Mouse (Mus musculus): ENCODE measurements at regions not wholly inside any gene's neighbourhood (a gene's known extent, or its start where the extent isn't known, plus 50 kb on each side); places are given as distances from the start of the nearest gene placed in this dataset.

DNA sequence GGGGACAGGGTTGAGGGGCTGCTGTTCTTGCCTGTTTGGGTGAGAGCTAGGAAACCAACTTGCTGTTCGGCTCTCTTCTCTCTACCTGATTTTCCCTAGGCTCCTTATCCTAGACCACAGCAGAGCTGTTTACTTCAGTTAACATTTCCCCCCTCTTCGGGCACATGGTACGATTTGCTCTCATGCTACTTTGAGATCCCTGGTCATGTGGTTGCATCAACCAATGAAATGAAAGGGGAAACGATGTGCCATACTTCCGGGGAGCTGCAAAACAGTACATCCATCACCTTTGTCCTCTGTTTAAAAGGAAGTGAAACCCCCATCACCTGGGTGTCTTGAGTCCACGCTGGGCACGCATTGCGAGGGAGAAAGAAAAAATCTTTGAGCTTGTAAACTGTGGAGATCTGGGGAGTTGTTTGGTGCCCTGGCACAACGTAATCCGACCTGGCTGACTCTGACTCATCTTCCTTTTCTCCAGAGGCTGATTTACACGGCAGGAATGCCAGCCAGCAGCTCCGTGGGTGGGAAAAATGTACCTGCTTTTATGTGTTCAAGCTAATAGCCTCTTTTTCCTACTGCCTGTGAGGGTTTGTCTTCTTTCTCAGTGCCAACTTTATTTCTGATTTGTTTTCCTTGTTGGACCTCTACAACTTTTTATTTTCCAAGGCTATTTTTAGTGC, 97.2 kb upstream of the Adra1b start:
- H3K4me2 ChIP-seq (replicated peaks), result no peak overlapping the region
- H3K36me3 ChIP-seq, result no peaks in the 10 kb centered on the region
- 84% methylated on average over 12 of the region's 12 CpGs for WGBS
- no peak overlapping the region for H3K9ac ChIP-seq (replicated peaks)
- H3K4me3 ChIP-seq (replicated peaks), result no peak overlapping the region
- ATAC-seq, result no peak
- H3K27ac ChIP-seq, result no peak overlapping the region
- no peaks in the 10 kb centered on the region for H3K9me3 ChIP-seq
- H3K4me1 ChIP-seq (replicated peaks), result no peaks in the 10 kb centered on the region
- no peaks in the 10 kb centered on the region for H3K27me3 ChIP-seq

- 90% methylated on average over 4 of the region's 4 CpGs for WGBS
- Histone ChIP-seq H3K36me3 (no peaks in the 10 kb centered on the region), H3K9ac (replicated peaks) (no peak overlapping the region), H3K27ac (no peak overlapping the region), H3K9me3 (no peaks in the 10 kb centered on the region), H3K4me2 (replicated peaks) (no peak overlapping the region), H3K27me3 (no peaks in the 10 kb centered on the region), H3K4me3 (replicated peaks) (no peak overlapping the region), H3K4me1 (replicated peaks) (no peaks in the 10 kb centered on the region)
- no peak for ATAC-seq
Observed at GRCm38 (mm10) chr11:44000056-44000455, 99.0 kb upstream of the Adra1b start.

- no peak for ATAC-seq
- Histone ChIP-seq H3K9me3 (no peaks in the 10 kb centered on the region), H3K4me3 (replicated peaks) (no peak overlapping the region), H3K9ac (replicated peaks) (no peak overlapping the region), H3K4me2 (replicated peaks) (no peak overlapping the region), H3K4me1 (replicated peaks) (no peaks in the 10 kb centered on the region), H3K27ac (no peak overlapping the region), H3K36me3 (no peaks in the 10 kb centered on the region), H3K27me3 (no peaks in the 10 kb centered on the region)
- WGBS, result 87% methylated on average over 7 of the region's 7 CpGs
Observed at GRCm38 (mm10) chr11:44001843-44002589, 101.0 kb upstream of the Adra1b start.

- no peak overlapping the region for H3K27ac ChIP-seq
- H3K9ac ChIP-seq (replicated peaks), result no peak overlapping the region
- H3K36me3 ChIP-seq, result no peaks in the 10 kb centered on the region
- no peaks in the 10 kb centered on the region for H3K27me3 ChIP-seq
- 65% methylated on average over 6 of the region's 6 CpGs for WGBS
- no peaks in the 10 kb centered on the region for H3K9me3 ChIP-seq
- H3K4me3 ChIP-seq (replicated peaks), result no peak overlapping the region
- no peaks in the 10 kb centered on the region for H3K4me1 ChIP-seq (replicated peaks)
- H3K4me2 ChIP-seq (replicated peaks), result no peak overlapping the region
- ATAC-seq, result 0 out of 2 replicates have a peak, but pooled peaks have one; percentile 14
Observed at GRCm38 (mm10) chr11:44002716-44003522, 101.9 kb upstream of the Adra1b start.

GRCm38 (mm10) chr11:44007526-44008040, 106.6 kb upstream of the Adra1b start:
- WGBS, result 82% methylated on average over 5 of the region's 5 CpGs
- ATAC-seq, result no peak
- H3K27me3 ChIP-seq, result no peaks in the 10 kb centered on the region
- H3K4me2 ChIP-seq (replicated peaks), result no peak overlapping the region
- no peaks in the 10 kb centered on the region for H3K36me3 ChIP-seq
- H3K9ac ChIP-seq (replicated peaks), result no peak overlapping the region
- no peak overlapping the region for H3K27ac ChIP-seq
- no peaks in the 10 kb centered on the region for H3K4me1 ChIP-seq (replicated peaks)
- H3K9me3 ChIP-seq, result no peaks in the 10 kb centered on the region
- no peak overlapping the region for H3K4me3 ChIP-seq (replicated peaks)

DNA sequence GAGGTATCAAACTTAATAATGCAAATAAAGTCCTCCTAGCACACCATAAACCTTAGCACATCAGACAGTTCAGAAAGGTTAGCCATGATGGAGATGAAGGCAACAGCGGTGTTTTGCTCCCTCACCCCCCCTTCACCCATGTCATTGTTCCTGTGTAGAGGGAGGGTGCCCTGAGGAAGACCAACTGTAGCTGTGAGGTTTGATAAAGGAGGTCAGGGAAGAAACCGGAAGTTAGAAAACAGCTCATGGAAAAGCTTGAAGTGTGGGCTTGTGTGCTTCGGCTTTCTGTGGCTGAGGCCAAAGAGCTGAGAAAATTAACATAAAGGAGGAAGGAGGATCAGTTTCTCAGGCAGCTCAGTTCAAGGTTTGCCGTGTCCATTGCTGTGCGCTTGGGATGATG, 111.3 kb upstream of the Adra1b start:
- H3K36me3 ChIP-seq, result no peaks in the 10 kb centered on the region
- 88% methylated on average over 5 of the region's 5 CpGs for WGBS
- H3K4me3 ChIP-seq (replicated peaks), result no peak overlapping the region
- no peaks in the 10 kb centered on the region for H3K4me1 ChIP-seq (replicated peaks)
- no peaks in the 10 kb centered on the region for H3K9me3 ChIP-seq
- H3K27ac ChIP-seq, result no peak overlapping the region
- ATAC-seq, result no peak
- no peaks in the 10 kb centered on the region for H3K27me3 ChIP-seq
- no peak overlapping the region for H3K9ac ChIP-seq (replicated peaks)
- no peak overlapping the region for H3K4me2 ChIP-seq (replicated peaks)

DNA sequence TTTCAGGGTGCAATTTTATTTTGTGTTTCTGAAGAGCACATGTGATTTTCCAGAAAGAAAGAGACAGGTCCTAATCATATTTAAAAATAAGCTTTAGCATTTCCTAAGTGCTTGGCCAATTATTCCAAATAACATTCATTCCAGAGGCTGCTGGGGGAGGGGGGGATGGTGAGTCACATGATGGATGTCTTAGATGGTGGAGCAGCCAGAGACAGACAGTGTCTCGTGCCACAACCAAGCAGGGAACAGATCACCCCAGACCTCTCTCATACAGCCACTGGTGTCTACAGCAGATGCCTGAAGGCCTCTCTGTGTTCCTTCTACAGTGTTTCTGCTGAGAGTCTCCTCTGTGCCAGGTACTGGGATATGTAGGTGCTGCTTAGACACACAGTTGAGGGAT, 112.8 kb upstream of the Adra1b start:
- no peaks in the 10 kb centered on the region for H3K27me3 ChIP-seq
- 75% methylated on average over 1 of the region's 1 CpGs for WGBS
- H3K9ac ChIP-seq (replicated peaks), result no peak overlapping the region
- no peak overlapping the region for H3K4me2 ChIP-seq (replicated peaks)
- H3K9me3 ChIP-seq, result no peaks in the 10 kb centered on the region
- ATAC-seq, result no peak
- no peaks in the 10 kb centered on the region for H3K4me1 ChIP-seq (replicated peaks)
- H3K36me3 ChIP-seq, result no peaks in the 10 kb centered on the region
- no peak overlapping the region for H3K27ac ChIP-seq
- H3K4me3 ChIP-seq (replicated peaks), result no peak overlapping the region

- Histone ChIP-seq H3K27ac (no peak overlapping the region), H3K27me3 (no peaks in the 10 kb centered on the region), H3K4me2 (replicated peaks) (no peak overlapping the region), H3K4me1 (replicated peaks) (no peaks in the 10 kb centered on the region), H3K9ac (replicated peaks) (no peak overlapping the region), H3K4me3 (replicated peaks) (no peak overlapping the region), H3K9me3 (no peaks in the 10 kb centered on the region), H3K36me3 (no peaks in the 10 kb centered on the region)
- WGBS, result 71% methylated on average over 4 of the region's 4 CpGs
- ATAC-seq, result no peak
Observed at GRCm38 (mm10) chr11:44021638-44022037, 120.6 kb upstream of the Adra1b start.

DNA sequence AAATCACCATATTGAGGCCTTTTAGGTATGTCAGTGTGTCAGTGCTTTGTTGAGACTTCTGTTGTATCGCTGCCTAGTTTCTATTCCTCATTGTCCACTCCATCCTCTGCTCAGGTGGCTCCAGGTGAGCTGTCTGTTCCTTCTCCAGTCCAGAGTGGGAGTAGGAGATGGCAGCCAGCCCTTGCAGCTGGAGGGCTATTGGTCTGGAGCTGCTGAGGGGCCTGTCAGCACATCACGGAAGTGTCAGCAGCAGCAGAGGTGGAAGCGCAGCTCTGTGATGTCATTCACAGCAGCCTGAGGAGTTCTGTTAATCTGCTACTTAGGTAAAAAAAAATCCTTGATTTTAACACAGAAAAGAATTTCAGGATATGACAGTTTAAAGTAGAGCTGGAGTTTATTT, 126.0 kb upstream of the Adra1b start:
- 85% methylated on average over 3 of the region's 3 CpGs for WGBS
- Histone ChIP-seq H3K4me1 (replicated peaks) (no peaks in the 10 kb centered on the region), H3K9me3 (no peaks in the 10 kb centered on the region), H3K36me3 (no peaks in the 10 kb centered on the region), H3K27ac (no peak overlapping the region), H3K27me3 (no peaks in the 10 kb centered on the region), H3K9ac (replicated peaks) (no peak overlapping the region), H3K4me3 (replicated peaks) (no peak overlapping the region), H3K4me2 (replicated peaks) (no peak overlapping the region)
- no peak for ATAC-seq

GRCm38 (mm10) chr11:44046083-44046482, 145.1 kb upstream of the Adra1b start:
- H3K4me1 ChIP-seq (replicated peaks), result no peaks in the 10 kb centered on the region
- no peaks in the 10 kb centered on the region for H3K27me3 ChIP-seq
- H3K4me2 ChIP-seq (replicated peaks), result no peak overlapping the region
- no peak overlapping the region for H3K27ac ChIP-seq
- H3K9ac ChIP-seq (replicated peaks), result no peak overlapping the region
- no peaks in the 10 kb centered on the region for H3K36me3 ChIP-seq
- H3K4me3 ChIP-seq (replicated peaks), result no peak overlapping the region
- H3K9me3 ChIP-seq, result no peaks in the 10 kb centered on the region
- ATAC-seq, result no peak
- WGBS, result 53% methylated on average over 2 of the region's 2 CpGs

DNA sequence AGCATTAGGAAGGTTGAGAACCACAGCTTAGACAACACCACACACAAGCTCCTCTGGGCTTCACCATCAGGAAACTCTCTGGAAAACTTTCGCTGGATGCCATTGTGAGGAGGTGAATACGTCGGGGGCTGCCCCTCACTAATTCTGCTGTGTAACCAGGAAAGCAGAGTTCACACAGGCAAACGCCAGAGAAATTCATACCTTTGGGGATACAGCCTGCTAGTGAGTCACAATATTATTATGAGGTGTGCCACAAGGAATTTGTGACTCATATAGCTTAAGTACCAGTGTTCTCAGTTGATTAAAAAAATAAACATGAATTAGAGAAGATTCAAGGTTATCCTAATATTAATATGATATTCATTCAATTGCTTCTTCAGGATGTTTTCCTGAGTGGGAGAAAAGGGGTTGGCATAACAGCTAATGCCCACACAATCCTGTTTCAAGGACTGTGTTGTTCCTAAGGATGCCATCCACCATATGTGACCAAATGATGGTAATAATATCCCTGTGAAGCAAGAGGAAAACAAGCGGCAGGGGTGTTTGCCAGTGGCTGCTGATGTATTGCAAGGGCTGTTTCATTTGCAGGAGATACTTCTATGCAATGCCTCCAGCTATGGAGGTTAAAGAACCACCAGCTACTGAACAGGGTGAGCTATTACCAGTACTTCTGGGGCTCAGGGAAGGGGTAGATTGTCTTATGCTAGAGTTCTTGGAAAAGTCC, 148.4 kb upstream of the Adra1b start:
- no peak overlapping the region for H3K4me2 ChIP-seq (replicated peaks)
- H3K4me1 ChIP-seq (replicated peaks), result no peaks in the 10 kb centered on the region
- no peak for ATAC-seq
- H3K27ac ChIP-seq, result no peak overlapping the region
- no peaks in the 10 kb centered on the region for H3K36me3 ChIP-seq
- H3K27me3 ChIP-seq, result no peaks in the 10 kb centered on the region
- H3K9me3 ChIP-seq, result no peaks in the 10 kb centered on the region
- H3K4me3 ChIP-seq (replicated peaks), result no peak overlapping the region
- WGBS, result 80% methylated on average over 5 of the region's 5 CpGs
- no peak overlapping the region for H3K9ac ChIP-seq (replicated peaks)

Data from midbrain, embryonic 13.5 days (tissue).